Mouse (Mus musculus) frontal cortex, postnatal 25 days (tissue): Measurements from ENCODE around the gene Ube2v1.

Source experiments
- DNase-seq, 2 experiments: peaks; one replicate each; pipeline ENCODE4 v3.0.0; 2022; ENCODE audit warnings: low spot score in 2 of 2

The Ube2v1 gene

GRCm38 (mm10) chr2:167562101-167562500, 69.8 kb downstream of the Ube2v1 start:
- DNase-seq: no peak

GRCm38 (mm10) chr2:167559413-167559812, 72.5 kb downstream of the Ube2v1 start:
- no peak for DNase-seq
